Mouse (Mus musculus): ENCODE measurements around the gene Btbd9.

GRCm38 (mm10) chr17:30205062-30205825, 371.0 kb downstream of the Btbd9 start:
- TF ChIP-seq CTCF (conservative IDR thresholded peaks at IDR 0.05; ENCODE audit: low read length) (no peak), POU5F1 (IDR thresholded peaks at IDR 0.05; ENCODE audit: borderline replicate concordance, low read length) (no peak), NANOG (IDR thresholded peaks at IDR 0.05; ENCODE audit: borderline replicate concordance, low read length) (no peak)
